Mouse (Mus musculus): ENCODE results near the gene Ldlr. TPM values are rescaled to one million over a fixed set of nuclear protein-coding genes. Genes with fewer than 3 reads are reported as not detected.
A peak's percentile ranks its signal among the peaks of the same experiment; 100 is the strongest.
"Not testable (repeated sequence)": the region's sequence is repeated elsewhere in the genome, so short reads cannot be mapped to it uniquely, and the experiment has no call there.

The Ldlr gene
- total RNA-seq (2018; cell fraction: chromatin; rRNA removed) = 100 to 1,000 TPM; 108 to 214 (median 161) TPM
- 100 to 1,000 TPM in 6 of 26 experiments, 10 to 100 TPM in 20; 63.5 to 122 (median 86.1) TPM for total RNA-seq (2018; cell fraction: cytosol; rRNA removed)
- total RNA-seq (2018; cell fraction: nucleus; rRNA removed) = 100 to 1,000 TPM; 124 to 340 (median 182) TPM
- polyA plus RNA-seq (2018) = 29.9 to 80.2 TPM (median 62.2 TPM) in 3 replicates

GRCm38 (mm10) chr9:21723377-21724146 lies at the start of gene Ldlr:
Gene Ldlr (plus strand): TSS chr9:21723483.
- peak within 1 kb of the TSS; percentile 99 for H3K27ac ChIP-seq
- no peaks in the 10 kb centered on the region for H3K36me3 ChIP-seq (ENCODE audit: inconsistent target)
- under 1% methylated on average over 47 of the region's 47 CpGs for WGBS (ENCODE audit: missing documents)
- H3K79me2 ChIP-seq (ENCODE audit: inconsistent target) = peaks cover 49% of the 10 kb centered on the region
- peak within 1 kb of the TSS; percentile 91 for H3K4me3 ChIP-seq (ENCODE audit: inconsistent target)

- H3K36me3 ChIP-seq (ENCODE audit: inconsistent target) = peaks cover 90% of the 10 kb centered on the region
- WGBS (ENCODE audit: missing documents) = 98% methylated on average over 17 of the region's 17 CpGs
- H3K4me3 ChIP-seq (ENCODE audit: inconsistent target) = no peak overlapping the region
- H3K27ac ChIP-seq = no peak overlapping the region
- H3K79me2 ChIP-seq (ENCODE audit: inconsistent target) = no peaks in the 10 kb centered on the region
Observed at GRCm38 (mm10) chr9:21677706-21678105, 45.6 kb upstream of the Ldlr start.

- no peak overlapping the region for H3K4me3 ChIP-seq (ENCODE audit: inconsistent target)
- H3K79me2 ChIP-seq (ENCODE audit: inconsistent target) = no peaks in the 10 kb centered on the region
- no peak overlapping the region for H3K27ac ChIP-seq
- 90% methylated on average over 4 of the region's 4 CpGs for WGBS (ENCODE audit: missing documents)
- peaks cover 85% of the 10 kb centered on the region for H3K36me3 ChIP-seq (ENCODE audit: inconsistent target)
Observed at GRCm38 (mm10) chr9:21680448-21680847, 42.8 kb upstream of the Ldlr start.

GRCm38 (mm10) chr9:21682827-21683226 lies 40.5 kb upstream of the Ldlr start:
- Histone ChIP-seq H3K79me2 (ENCODE audit: inconsistent target) (no peaks in the 10 kb centered on the region), H3K27ac (no peak overlapping the region), H3K36me3 (ENCODE audit: inconsistent target) (peaks cover 84% of the 10 kb centered on the region), H3K4me3 (ENCODE audit: inconsistent target) (no peak overlapping the region)
- 89% methylated on average over 3 of the region's 4 CpGs for WGBS (ENCODE audit: missing documents)

GRCm38 (mm10) chr9:21683897-21684296 lies 39.4 kb upstream of the Ldlr start:
- H3K36me3 ChIP-seq (ENCODE audit: inconsistent target) = peaks cover 77% of the 10 kb centered on the region
- WGBS (ENCODE audit: missing documents) = 79% methylated on average over 3 of the region's 3 CpGs

GRCm38 (mm10) chr9:21688554-21688953 lies 34.7 kb upstream of the Ldlr start:
- Histone ChIP-seq H3K27ac (no peak overlapping the region), H3K36me3 (ENCODE audit: inconsistent target) (peaks cover 54% of the 10 kb centered on the region), H3K79me2 (ENCODE audit: inconsistent target) (no peaks in the 10 kb centered on the region)

More at GRCm38 (mm10) chr9:21683897-21684296, 39.4 kb upstream of the Ldlr start:
- Histone ChIP-seq H3K27ac (no peak overlapping the region), H3K4me3 (ENCODE audit: inconsistent target) (no peak overlapping the region), H3K79me2 (ENCODE audit: inconsistent target) (no peaks in the 10 kb centered on the region)

GRCm38 (mm10) chr9:21690031-21690430 lies 33.3 kb upstream of the Ldlr start:
- WGBS (ENCODE audit: missing documents) = 97% methylated on average over 3 of the region's 3 CpGs
- Histone ChIP-seq H3K27ac (no peak overlapping the region), H3K36me3 (ENCODE audit: inconsistent target) (peaks cover 47% of the 10 kb centered on the region), H3K4me3 (ENCODE audit: inconsistent target) (no peak overlapping the region), H3K79me2 (ENCODE audit: inconsistent target) (no peaks in the 10 kb centered on the region)

More at GRCm38 (mm10) chr9:21688554-21688953, 34.7 kb upstream of the Ldlr start:
- H3K4me3 ChIP-seq (ENCODE audit: inconsistent target) = no peak overlapping the region
- 99% methylated on average over 7 of the region's 7 CpGs for WGBS (ENCODE audit: missing documents)

- 62% methylated on average over 2 of the region's 2 CpGs for WGBS (ENCODE audit: missing documents)
- Histone ChIP-seq H3K36me3 (ENCODE audit: inconsistent target) (peaks cover 31% of the 10 kb centered on the region), H3K4me3 (ENCODE audit: inconsistent target) (no peak overlapping the region), H3K79me2 (ENCODE audit: inconsistent target) (no peaks in the 10 kb centered on the region), H3K27ac (no peak overlapping the region)
Observed at GRCm38 (mm10) chr9:21691862-21692261, 31.4 kb upstream of the Ldlr start.

- H3K79me2 ChIP-seq (ENCODE audit: inconsistent target) = no peaks in the 10 kb centered on the region
- 87% methylated on average over 4 of the region's 4 CpGs for WGBS (ENCODE audit: missing documents)
- H3K4me3 ChIP-seq (ENCODE audit: inconsistent target) = no peak overlapping the region
- peaks cover 29% of the 10 kb centered on the region; the same call in 1 of the 2 replicates for H3K36me3 ChIP-seq (ENCODE audit: inconsistent target)
- H3K27ac ChIP-seq = no peak overlapping the region
Observed at GRCm38 (mm10) chr9:21692491-21692890, 30.8 kb upstream of the Ldlr start.

GRCm38 (mm10) chr9:21694071-21694470 lies 29.2 kb upstream of the Ldlr start:
- peaks cover 23% of the 10 kb centered on the region; the same call in 1 of the 2 replicates for H3K36me3 ChIP-seq (ENCODE audit: inconsistent target)
- no peaks in the 10 kb centered on the region for H3K79me2 ChIP-seq (ENCODE audit: inconsistent target)
- H3K4me3 ChIP-seq (ENCODE audit: inconsistent target) = no peak overlapping the region
- no peak overlapping the region for H3K27ac ChIP-seq

GRCm38 (mm10) chr9:21695229-21695792 lies 28.0 kb upstream of the Ldlr start:
- H3K79me2 ChIP-seq (ENCODE audit: inconsistent target) = no peaks in the 10 kb centered on the region
- peaks cover 25% of the 10 kb centered on the region for H3K36me3 ChIP-seq (ENCODE audit: inconsistent target)
- 86% methylated on average over 5 of the region's 5 CpGs for WGBS (ENCODE audit: missing documents)

GRCm38 (mm10) chr9:21697121-21697520 lies 26.2 kb upstream of the Ldlr start:
- Histone ChIP-seq H3K27ac (no peak overlapping the region), H3K79me2 (ENCODE audit: inconsistent target) (no peaks in the 10 kb centered on the region), H3K36me3 (ENCODE audit: inconsistent target) (peaks cover 34% of the 10 kb centered on the region), H3K4me3 (ENCODE audit: inconsistent target) (no peak overlapping the region)
- 94% methylated on average over 6 of the region's 6 CpGs for WGBS (ENCODE audit: missing documents)

More at GRCm38 (mm10) chr9:21695229-21695792, 28.0 kb upstream of the Ldlr start:
- Histone ChIP-seq H3K27ac (no peak overlapping the region), H3K4me3 (ENCODE audit: inconsistent target) (no peak overlapping the region)

GRCm38 (mm10) chr9:21699280-21699679 lies 24.0 kb upstream of the Ldlr start:
- peaks cover 48% of the 10 kb centered on the region for H3K36me3 ChIP-seq (ENCODE audit: inconsistent target)
- H3K79me2 ChIP-seq (ENCODE audit: inconsistent target); H3K27ac ChIP-seq; H3K4me3 ChIP-seq (ENCODE audit: inconsistent target): not testable (repeated sequence)
- 90% methylated on average over 6 of the region's 6 CpGs for WGBS (ENCODE audit: missing documents)

- no peaks in the 10 kb centered on the region for H3K79me2 ChIP-seq (ENCODE audit: inconsistent target)
- 94% methylated on average over 14 of the region's 14 CpGs for WGBS (ENCODE audit: missing documents)
- H3K27ac ChIP-seq = no peak overlapping the region
- no peak overlapping the region for H3K4me3 ChIP-seq (ENCODE audit: inconsistent target)
- peaks cover 45% of the 10 kb centered on the region for H3K36me3 ChIP-seq (ENCODE audit: inconsistent target)
Observed at GRCm38 (mm10) chr9:21701091-21701490, 22.2 kb upstream of the Ldlr start.

GRCm38 (mm10) chr9:21703494-21703893 lies 19.8 kb upstream of the Ldlr start:
- H3K4me3 ChIP-seq (ENCODE audit: inconsistent target) = no peak overlapping the region
- peaks cover 39% of the 10 kb centered on the region for H3K36me3 ChIP-seq (ENCODE audit: inconsistent target)
- H3K27ac ChIP-seq = no peak overlapping the region
- 93% methylated on average over 7 of the region's 7 CpGs for WGBS (ENCODE audit: missing documents)
- H3K79me2 ChIP-seq (ENCODE audit: inconsistent target) = no peaks in the 10 kb centered on the region

Data from macrophage (primary cell).